Mouse (Mus musculus) neural tube, embryonic 11.5 days (tissue): ENCODE results near the gene Bik. TPM values are rescaled to one million over a fixed set of nuclear protein-coding genes. Genes with fewer than 3 reads are reported as not detected.
"Not testable (repeated sequence)": the region's sequence is repeated elsewhere in the genome, so short reads cannot be mapped to it uniquely, and the experiment has no call there.

Experiments used
- ATAC-seq: fragments of 200-750 bp; cut with Nextera tagmentation; 2 replicates; pipeline ENCODE4 v1.8.0; 2017; ENCODE audit warnings: moderate number of reproducible peaks, mild to moderate bottlenecking, moderate TSS enrichment, moderate library complexity; ENCODE audit not compliant: insufficient read depth, low FRiP score, low TSS enrichment
- DNase-seq: peaks from one replicate; pipeline ENCODE4 v3.0.0-alpha.2; 2015; ENCODE audit warnings: low spot score
- H3K27ac ChIP-seq: fragments of 300-500 bp; sonication (generic); 2 replicates; pipeline ENCODE4 v1.5.1; 2014; ENCODE audit warnings: low read depth, mild to moderate bottlenecking, low read length
- H3K27me3 ChIP-seq: fragments of 300-500 bp; sonication (generic); 2 replicates; pipeline ENCODE4 v1.6.1; 2014; ENCODE audit warnings: mild to moderate bottlenecking, low read length, mixed read lengths; ENCODE audit not compliant: control insufficient read depth, insufficient read depth
- H3K36me3 ChIP-seq: fragments of 300-500 bp; sonication (generic); 2 replicates; pipeline ENCODE4 v1.6.1; 2014; ENCODE audit warnings: mild to moderate bottlenecking, low read length, moderate library complexity, mixed read lengths; ENCODE audit not compliant: control insufficient read depth, insufficient read depth
- H3K4me1 ChIP-seq: fragments of 300-500 bp; sonication (generic); 2 replicates; pipeline ENCODE4 v1.6.1; 2014; ENCODE audit warnings: low read length, mixed read lengths; ENCODE audit not compliant: control insufficient read depth, insufficient read depth
- H3K4me2 ChIP-seq: fragments of 300-500 bp; sonication (generic); 2 replicates; pipeline ENCODE4 v1.6.1; 2014; ENCODE audit warnings: low read depth, mild to moderate bottlenecking, moderate library complexity
- H3K4me3 ChIP-seq: fragments of 300-500 bp; sonication (generic); 2 replicates; pipeline ENCODE4 v1.5.1; 2014; ENCODE audit warnings: low read depth, low read length
- H3K9ac ChIP-seq: fragments of 300-500 bp; sonication (generic); 2 replicates; pipeline ENCODE4 v1.6.1; 2014; ENCODE audit warnings: mild to moderate bottlenecking, low read length
- H3K9me3 ChIP-seq: fragments of 300-500 bp; sonication (generic); 2 replicates; pipeline ENCODE4 v1.6.1; 2016; ENCODE audit warnings: low read length; ENCODE audit not compliant: control insufficient read depth
- WGBS: fragments of 180-500 bp; shearing (Covaris S2); extraction: QIAGEN DNeasy Blood & Tissue Kit; methylation state at CpG from one replicate; pipeline ENCODE4 v1.1.7; 2014; 5-methylcytosine and 5-hydroxymethylcytosine counted together
- polyA plus RNA-seq: library from polyadenylated mRNA; unstranded; fragments of >200 nt; fragmentation: Nextera tagmentation; extraction: Ambion mirVana; gene quantifications from 2 replicates; pipeline ENCODE4 v1.2.1, GENCODE M21; 2014

The Bik gene
- polyA plus RNA-seq, 1 experiment from 2014 or later = 2.1 TPM

- H3K27me3 ChIP-seq, H3K4me2 ChIP-seq, H3K9me3 ChIP-seq, H3K36me3 ChIP-seq, H3K9ac ChIP-seq, H3K4me1 ChIP-seq, DNase-seq, ATAC-seq, H3K27ac ChIP-seq, H3K4me3 ChIP-seq: not testable (repeated sequence)
- 86% methylated on average over 6 of the region's 6 CpGs for WGBS
Observed at GRCm38 (mm10) chr15:83501483-83501882, 25.2 kb upstream of the Bik start.

DNA sequence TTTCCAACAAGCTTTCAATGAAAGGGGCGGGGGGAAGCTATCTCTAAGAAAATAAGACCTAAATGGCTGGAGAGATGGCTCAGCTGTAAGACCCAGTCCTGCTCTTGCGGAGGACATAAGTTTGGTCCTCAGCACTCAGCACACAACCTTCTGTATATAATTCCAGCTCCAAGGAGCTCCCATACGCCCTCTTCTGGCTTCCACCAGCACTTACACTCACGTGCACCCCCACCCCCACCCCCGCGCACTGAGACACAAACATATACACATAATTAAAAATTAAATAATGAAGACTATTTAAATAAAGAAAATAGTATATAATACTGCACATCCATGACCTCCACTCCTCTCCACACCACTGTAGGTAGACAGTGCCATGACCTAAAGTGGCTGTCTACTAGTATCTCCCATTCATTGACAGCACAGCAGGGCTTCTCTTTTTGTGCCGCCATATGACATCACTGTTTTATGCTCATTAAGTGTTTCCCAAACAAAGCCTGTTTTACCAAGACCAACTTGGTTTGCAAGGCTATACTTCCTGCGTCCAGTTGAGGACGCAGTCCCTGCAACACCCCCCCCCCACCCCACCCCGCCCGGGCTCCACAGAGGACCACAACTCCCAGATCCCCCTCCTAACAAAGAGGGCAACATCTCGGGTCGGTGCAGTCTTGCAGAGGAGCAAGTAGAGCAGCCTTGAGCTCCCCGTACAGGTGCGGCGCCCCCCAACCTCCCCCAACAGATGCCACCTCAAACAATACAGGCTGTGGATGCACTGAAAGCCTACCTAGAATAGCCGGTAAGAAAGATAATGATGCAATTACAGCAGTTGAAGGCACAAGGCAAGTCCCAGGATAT, 16.5 kb upstream of the Bik start:
- Histone ChIP-seq H3K27ac (peak overlapping the region; percentile 76; the same call in 1 of the 2 replicates), H3K27me3 (no peaks in the 10 kb centered on the region), H3K9me3 (no peaks in the 10 kb centered on the region), H3K4me2 (peak overlapping the region; percentile 82), H3K36me3 (no peaks in the 10 kb centered on the region), H3K4me1 (no peaks in the 10 kb centered on the region), H3K9ac (peak overlapping the region; percentile 63), H3K4me3 (peak overlapping the region; percentile 54)
- WGBS = 25% methylated on average over 17 of the region's 17 CpGs
- ATAC-seq (peak; percentile 79), DNase-seq (no peak)

- H3K9me3 ChIP-seq = no peaks in the 10 kb centered on the region
- H3K27me3 ChIP-seq = no peaks in the 10 kb centered on the region
- ATAC-seq (peak; percentile 92), DNase-seq (peak; percentile 97)
- H3K4me3 ChIP-seq = peak within 1 kb of the TSS; percentile 54
- H3K4me2 ChIP-seq = peak within 1 kb of the TSS; percentile 82
- no peaks in the 10 kb centered on the region for H3K4me1 ChIP-seq
- H3K9ac ChIP-seq = peak within 1 kb of the TSS; percentile 63
- no peaks in the 10 kb centered on the region for H3K36me3 ChIP-seq
- H3K27ac ChIP-seq = peak within 1 kb of the TSS; percentile 76; the same call in 1 of the 2 replicates
- 13% methylated on average over 41 of the region's 41 CpGs for WGBS
Observed at GRCm38 (mm10) chr15:83510805-83511405, 15.8 kb upstream of the Bik start, which contains the start of gene Ttll1. Gene Ttll1 (minus strand): TSS chr15:83510893.

DNA sequence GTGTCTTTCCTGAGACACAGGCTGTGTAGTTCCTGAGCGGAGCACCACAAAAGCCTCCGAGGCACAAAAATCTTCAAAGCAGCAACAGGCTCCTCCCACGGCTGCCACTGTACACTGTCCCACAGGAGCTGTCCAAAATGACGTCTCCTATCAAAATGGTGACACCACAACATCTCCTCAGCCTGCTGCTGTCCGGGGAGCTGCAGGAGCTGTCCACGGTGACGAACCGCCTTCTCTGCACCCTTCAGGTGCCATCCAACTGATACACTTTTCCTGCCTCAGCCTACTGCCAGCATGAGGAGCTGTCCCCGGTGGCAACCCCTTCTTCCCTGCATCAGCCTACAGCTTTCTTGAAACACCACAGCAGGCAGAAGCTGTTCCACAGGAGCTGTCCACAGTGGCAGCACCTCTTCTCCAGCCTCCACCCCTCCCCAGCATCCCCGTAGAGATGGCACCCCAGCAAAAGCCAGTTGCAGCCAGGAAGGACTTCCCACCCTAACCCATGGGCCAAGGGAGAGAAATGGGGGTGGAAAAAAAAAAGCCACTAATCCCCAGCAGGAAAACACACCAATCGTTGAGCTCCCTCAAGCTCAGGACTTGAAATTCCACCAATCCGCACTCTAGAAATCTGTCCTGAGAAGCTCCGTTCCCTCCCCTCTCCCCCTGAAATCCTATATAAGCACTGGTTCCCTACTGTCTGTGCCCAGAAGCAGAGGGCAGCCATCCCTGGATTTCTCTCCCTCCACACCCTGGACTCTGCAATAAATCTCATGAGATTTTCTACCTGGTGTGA, 14.0 kb upstream of the Bik start:
- Histone ChIP-seq H3K27ac (no peak overlapping the region), H3K4me1 (no peaks in the 10 kb centered on the region), H3K9me3 (no peaks in the 10 kb centered on the region), H3K4me2 (no peak overlapping the region), H3K36me3 (no peaks in the 10 kb centered on the region), H3K27me3 (no peaks in the 10 kb centered on the region), H3K4me3 (no peak overlapping the region), H3K9ac (no peak overlapping the region)
- WGBS = 78% methylated on average over 13 of the region's 13 CpGs
- no peak for DNase-seq
- no peak for ATAC-seq

GRCm38 (mm10) chr15:83515018-83515417, 11.6 kb upstream of the Bik start:
- DNase-seq = no peak
- 67% methylated on average over 5 of the region's 5 CpGs for WGBS
- H3K4me3 ChIP-seq = no peak overlapping the region
- H3K9me3 ChIP-seq = no peaks in the 10 kb centered on the region
- no peaks in the 10 kb centered on the region for H3K4me1 ChIP-seq
- no peak overlapping the region for H3K9ac ChIP-seq
- no peaks in the 10 kb centered on the region for H3K27me3 ChIP-seq
- ATAC-seq = no peak
- no peak overlapping the region for H3K27ac ChIP-seq
- no peaks in the 10 kb centered on the region for H3K36me3 ChIP-seq
- H3K4me2 ChIP-seq = no peak overlapping the region

DNA sequence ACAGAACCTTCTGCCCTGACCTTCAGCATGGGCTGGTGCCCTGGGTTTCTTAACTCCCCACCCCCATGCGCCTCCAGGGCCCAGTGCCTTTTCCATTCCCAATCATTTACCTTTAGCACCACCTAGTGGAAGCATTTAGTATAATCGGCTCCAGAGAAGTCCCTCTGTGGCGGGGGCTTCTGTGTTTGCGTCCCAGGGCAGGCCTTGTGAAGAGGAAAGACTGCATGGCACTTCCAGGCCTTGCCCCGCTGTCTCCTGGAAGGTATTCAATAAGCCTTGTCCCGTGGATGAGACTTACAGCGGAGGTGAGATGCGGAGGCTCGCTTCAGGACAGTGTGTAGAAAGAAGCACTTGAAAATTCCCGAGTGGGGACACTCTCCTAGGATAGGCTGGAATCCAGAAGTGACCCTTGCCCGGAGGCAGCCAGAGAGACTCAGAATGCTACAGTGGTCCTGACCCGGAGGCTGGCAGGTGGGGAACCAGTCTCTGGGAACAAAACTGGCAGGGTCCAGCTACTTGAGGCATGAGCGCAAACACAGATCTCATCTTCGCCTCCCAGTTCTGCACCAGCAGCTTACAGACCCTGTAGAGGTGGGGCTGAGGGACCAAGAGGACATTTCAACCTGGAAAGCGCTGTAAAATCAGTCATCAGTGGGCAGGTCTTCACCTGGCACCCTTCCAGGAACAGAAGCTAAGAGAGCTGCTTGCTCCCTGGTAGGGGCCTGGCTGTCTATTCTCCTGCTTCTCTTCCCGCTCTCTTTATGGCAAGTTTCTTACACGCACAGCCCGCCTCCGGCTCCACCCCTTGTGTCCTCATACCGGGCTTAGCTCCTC, 8.2 kb upstream of the Bik start:
- 37% methylated on average over 20 of the region's 20 CpGs for WGBS
- Histone ChIP-seq H3K4me2 (no peak overlapping the region), H3K36me3 (no peaks in the 10 kb centered on the region), H3K9me3 (no peaks in the 10 kb centered on the region), H3K27me3 (no peaks in the 10 kb centered on the region), H3K9ac (0 out of 2 replicates have a peak overlapping the region, but pooled peaks have one; percentile 7), H3K27ac (no peak overlapping the region), H3K4me3 (no peak overlapping the region), H3K4me1 (no peaks in the 10 kb centered on the region)
- DNase-seq = peak; percentile 71
- ATAC-seq = no peak

- Histone ChIP-seq H3K9me3 (no peaks in the 10 kb centered on the region), H3K27me3 (peaks cover 7% of the 10 kb centered on the region), H3K4me2 (no peak overlapping the region), H3K4me3 (no peak overlapping the region), H3K9ac (no peak overlapping the region), H3K36me3 (no peaks in the 10 kb centered on the region), H3K4me1 (peaks cover 3% of the 10 kb centered on the region; the same call in 1 of the 2 replicates), H3K27ac (no peak overlapping the region)
- DNase-seq = no peak
- 81% methylated on average over 6 of the region's 6 CpGs for WGBS
- no peak for ATAC-seq
Observed at GRCm38 (mm10) chr15:83520861-83521382, 5.7 kb upstream of the Bik start.

- no peak overlapping the region for H3K9ac ChIP-seq
- no peak overlapping the region for H3K4me3 ChIP-seq
- peaks cover 28% of the 10 kb centered on the region for H3K27me3 ChIP-seq
- H3K36me3 ChIP-seq = no peaks in the 10 kb centered on the region
- peak; percentile 27 for DNase-seq
- no peak overlapping the region for H3K27ac ChIP-seq
- 32% methylated on average over 7 of the region's 7 CpGs for WGBS
- no peaks in the 10 kb centered on the region for H3K9me3 ChIP-seq
- no peak overlapping the region for H3K4me2 ChIP-seq
- no peak for ATAC-seq
- peaks cover 13% of the 10 kb centered on the region for H3K4me1 ChIP-seq
Observed at GRCm38 (mm10) chr15:83523196-83523595, 3.5 kb upstream of the Bik start.
